ENCODE assay signal across 8 mouse cellular contexts in genomic region chr16:30309395-30310170, GRCm38 (mm10). TPM values are rescaled to one million over a fixed set of nuclear protein-coding genes. Genes with fewer than 3 reads are reported as not detected.
A peak's percentile ranks its signal among the peaks of the same experiment; 100 is the strongest.
DNase-seq lines count a peak whose midpoint lies in the region; ATAC-seq and TF ChIP-seq lines count a peak whose summit lies in the region.

No protein-coding gene starts in this region.

- no peak overlapping the region for H3K27ac ChIP-seq in embryonic facial prominence, embryonic 11.5 days (replicated peaks; ENCODE audit: low read depth, low read length)
- H3K27ac ChIP-seq in hindbrain, embryonic 16.5 days (ENCODE audit: low read depth, low read length) = no peak overlapping the region
- no peak overlapping the region for H3K27ac ChIP-seq in liver, embryonic 15.5 days (replicated peaks)
- H3K27ac ChIP-seq in olfactory bulb, adult 2 months (ENCODE audit: insufficient read depth, low read depth, low read length) = no peak overlapping the region

- H3K4me2 ChIP-seq in embryonic facial prominence, embryonic 11.5 days (ENCODE audit: low read depth, low read length) = peak overlapping the region; percentile 99
- H3K4me2 ChIP-seq in hindbrain, embryonic 16.5 days (ENCODE audit: low read length) = peak overlapping the region; percentile 98
- H3K4me2 ChIP-seq in liver, embryonic 15.5 days = peak overlapping the region; percentile 92

- 6% methylated on average over 34 of the region's 34 CpGs for WGBS in embryonic facial prominence, embryonic 11.5 days
- WGBS in hindbrain, embryonic 16.5 days = 4% methylated on average over 34 of the region's 34 CpGs
- WGBS in liver, embryonic 15.5 days (ENCODE audit: insufficient replicate concordance) = 2% methylated on average over 34 of the region's 34 CpGs
- WGBS in olfactory bulb, adult 2 months = 18% methylated on average over 34 of the region's 34 CpGs

- TF ChIP-seq POLR2A in olfactory bulb, adult 2 months (IDR thresholded peaks at IDR 0.05; ENCODE audit: insufficient read depth, low read depth, low read length) = no peak

- H3K9ac ChIP-seq in embryonic facial prominence, embryonic 11.5 days (replicated peaks; ENCODE audit: low read length) = no peak overlapping the region
- peak overlapping the region; percentile 61 for H3K9ac ChIP-seq in hindbrain, embryonic 16.5 days (ENCODE audit: low read depth, low read length)
- H3K9ac ChIP-seq in liver, embryonic 15.5 days = peak overlapping the region; percentile 32; the same call in 1 of the 2 replicates

- H3K27me3 ChIP-seq in embryonic facial prominence, embryonic 11.5 days (ENCODE audit: control insufficient read depth, insufficient read depth, low read length) = peaks cover 33% of the 10 kb centered on the region
- H3K27me3 ChIP-seq in hindbrain, embryonic 16.5 days (replicated peaks; ENCODE audit: control insufficient read depth, insufficient read depth, low read length) = peaks cover 29% of the 10 kb centered on the region
- peaks cover 49% of the 10 kb centered on the region for H3K27me3 ChIP-seq in liver, embryonic 15.5 days

- peak; percentile 13 for DNase-seq in kidney, adult 18-20 months
- DNase-seq in kidney, postnatal 25 days = no peak
- DNase-seq in T-cell, adult 2 months (ENCODE audit: low spot score) = peak; percentile 8
- peak; percentile 42 for DNase-seq in embryonic facial prominence, embryonic 11.5 days (ENCODE audit: low spot score)
- no peak for DNase-seq in left cerebral cortex, postnatal 14 days (ENCODE audit: low spot score in 2 of 2)

- no peak for TF ChIP-seq CTCF in olfactory bulb, adult 2 months (IDR thresholded peaks at IDR 0.05; ENCODE audit: insufficient read depth, low read depth, low read length)

- peaks cover 6% of the 10 kb centered on the region for H3K4me1 ChIP-seq in embryonic facial prominence, embryonic 11.5 days (ENCODE audit: control insufficient read depth, insufficient read depth, low read length)
- peaks cover 15% of the 10 kb centered on the region for H3K4me1 ChIP-seq in hindbrain, embryonic 16.5 days (ENCODE audit: control insufficient read depth, insufficient read depth, low read depth, low read length)
- peaks cover 31% of the 10 kb centered on the region for H3K4me1 ChIP-seq in liver, embryonic 15.5 days (replicated peaks)
- peaks cover 15% of the 10 kb centered on the region for H3K4me1 ChIP-seq in olfactory bulb, adult 2 months (ENCODE audit: control insufficient read depth, insufficient read depth, low read length)

- intact Hi-C loops in left cerebral cortex, postnatal 14 days (cut with DNase I) = loop anchor here (10.0 kb wide), 1 partner anchor 575 kb away; no protein-coding TSS in a partner anchor

- peak overlapping the region; percentile 57 for H3K4me3 ChIP-seq in embryonic facial prominence, embryonic 11.5 days (ENCODE audit: low read depth, low read length)
- H3K4me3 ChIP-seq in hindbrain, embryonic 16.5 days (ENCODE audit: low read length) = peak overlapping the region; percentile 53
- peak overlapping the region; percentile 59 for H3K4me3 ChIP-seq in liver, embryonic 15.5 days (replicated peaks)
- peak overlapping the region; percentile 11; the same call in 1 of the 2 replicates for H3K4me3 ChIP-seq in olfactory bulb, adult 2 months (ENCODE audit: insufficient read depth, low read depth, low read length)

- no peaks in the 10 kb centered on the region for H3K9me3 ChIP-seq in embryonic facial prominence, embryonic 11.5 days (replicated peaks; ENCODE audit: control insufficient read depth, low read length)
- H3K9me3 ChIP-seq in hindbrain, embryonic 16.5 days (ENCODE audit: control insufficient read depth, low read length) = no peaks in the 10 kb centered on the region
- H3K9me3 ChIP-seq in liver, embryonic 15.5 days (replicated peaks) = no peaks in the 10 kb centered on the region

- no peaks in the 10 kb centered on the region for H3K36me3 ChIP-seq in embryonic facial prominence, embryonic 11.5 days (replicated peaks; ENCODE audit: control insufficient read depth, insufficient read depth, low read depth, low read length)
- no peaks in the 10 kb centered on the region for H3K36me3 ChIP-seq in hindbrain, embryonic 16.5 days (ENCODE audit: control insufficient read depth, insufficient read depth, low read length)
- H3K36me3 ChIP-seq in liver, embryonic 15.5 days (replicated peaks) = peaks cover 3% of the 10 kb centered on the region; the same call in 1 of the 2 replicates

- no peak for ATAC-seq in embryonic facial prominence, embryonic 11.5 days (replicated peaks; ENCODE audit: insufficient number of reproducible peaks, low FRiP score, low TSS enrichment, low read depth)
- ATAC-seq in hindbrain, embryonic 16.5 days = no peak
- no peak for ATAC-seq in liver, embryonic 15.5 days (ENCODE audit: insufficient read depth)

RNA-seq across cellular contexts. Expression of gene Gp5, which starts 1.0 kb away (rescaled TPM):
- 2.0 and 2.5 TPM in 2 replicates for polyA plus RNA-seq in embryonic facial prominence, embryonic 11.5 days (2014; fragmentation: Nextera tagmentation; extraction: Ambion mirVana)
- polyA plus RNA-seq in hindbrain, embryonic 16.5 days (2015; fragmentation: Nextera tagmentation; extraction: Ambion mirVana) = 0.55 and 0.95 TPM in 2 replicates
- 11.8 and 13.2 TPM in 2 replicates for polyA plus RNA-seq in liver, embryonic 15.5 days (2015; fragmentation: Nextera tagmentation; extraction: Ambion mirVana)
- not detected in 2 replicates for polyA plus RNA-seq in olfactory bulb, adult 2 months (2012; ENCODE audit: insufficient read depth, insufficient read length, low replicate concordance, missing spikeins)
- under 1 TPM; 0.83 to 0.89 TPM for total RNA-seq in left cerebral cortex, postnatal 14 days (2021)

RNA-seq across cellular contexts. Expression of gene Lrrc15, which starts 26.5 kb away (rescaled TPM):
- 0.72 and 1.3 TPM in 2 replicates for polyA plus RNA-seq in embryonic facial prominence, embryonic 11.5 days (2014; fragmentation: Nextera tagmentation; extraction: Ambion mirVana)
- 0.32 and 0.40 TPM in 2 replicates for polyA plus RNA-seq in hindbrain, embryonic 16.5 days (2015; fragmentation: Nextera tagmentation; extraction: Ambion mirVana)
- polyA plus RNA-seq in liver, embryonic 15.5 days (2015; fragmentation: Nextera tagmentation; extraction: Ambion mirVana) = 0.03 TPM in 2 replicates
- polyA plus RNA-seq in olfactory bulb, adult 2 months (2012; ENCODE audit: insufficient read depth, insufficient read length, low replicate concordance, missing spikeins) = not detected in 2 replicates
- under 1 TPM in 1 of 2 experiments, not detected in 1; 0.07 TPM for total RNA-seq in left cerebral cortex, postnatal 14 days (2021)

RNA-seq across cellular contexts. Expression of gene Cpn2, which starts 42.3 kb away (rescaled TPM):
- polyA plus RNA-seq in embryonic facial prominence, embryonic 11.5 days (2014; fragmentation: Nextera tagmentation; extraction: Ambion mirVana) = not detected in 2 replicates
- polyA plus RNA-seq in hindbrain, embryonic 16.5 days (2015; fragmentation: Nextera tagmentation; extraction: Ambion mirVana) = not detected in 2 replicates
- 3.6 and 3.7 TPM in 2 replicates for polyA plus RNA-seq in liver, embryonic 15.5 days (2015; fragmentation: Nextera tagmentation; extraction: Ambion mirVana)
- not detected in 2 replicates for polyA plus RNA-seq in olfactory bulb, adult 2 months (2012; ENCODE audit: insufficient read depth, insufficient read length, low replicate concordance, missing spikeins)
- total RNA-seq in left cerebral cortex, postnatal 14 days (2021) = not detected

Comparison
In these comparisons a context has a peak if more than half of its experiments do, and no peak if none do; other contexts are left out.
1. DNase-seq: peak in kidney, adult 18-20 months (single experiment), T-cell, adult 2 months (single experiment) and embryonic facial prominence, embryonic 11.5 days (single experiment); none in kidney, postnatal 25 days (0 of 2) and left cerebral cortex, postnatal 14 days (0 of 2).
2. Peak in every context shown above with its lines, with median percentiles within 50 percentile points of each other: H3K4me2 ChIP-seq and H3K4me3 ChIP-seq.